Mouse (Mus musculus): Measurements from ENCODE around the gene Olfr376. TPM values are rescaled to one million over a fixed set of nuclear protein-coding genes. Genes with fewer than 3 reads are reported as not detected.

Gene Olfr376
- polyA plus RNA-seq (2015; fragmentation: Nextera tagmentation; extraction: Ambion mirVana), result not detected in 2 replicates

DNA sequence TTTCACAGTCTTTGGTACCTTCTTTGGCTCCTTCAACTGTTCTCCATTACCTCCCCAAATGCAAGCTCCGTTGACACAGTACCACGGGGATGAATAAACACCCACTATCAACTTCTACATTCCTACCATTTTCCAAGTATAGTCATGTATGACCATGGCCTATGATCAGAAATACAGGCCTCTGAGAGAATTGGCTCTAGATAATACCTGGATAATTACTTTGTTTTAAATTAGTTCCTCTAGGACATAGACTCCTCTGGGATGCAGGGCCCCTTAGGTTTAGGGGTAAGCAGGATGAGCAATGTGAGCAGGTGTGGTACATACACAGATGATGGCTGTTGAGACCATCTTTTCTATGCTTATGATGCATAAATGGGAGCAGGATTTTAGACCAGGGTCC lies at the start of gene Olfr376:
Gene Olfr376, plus strand, starts transcription at position 301 of the 400 bp plus-strand sequence.
- H3K27ac ChIP-seq (ENCODE audit: low read depth, low read length), result no peak within 1 kb of the TSS
- H3K36me3 ChIP-seq (ENCODE audit: control insufficient read depth, insufficient read depth), result no peaks in the 10 kb centered on the region
- no peak within 1 kb of the TSS for H3K4me3 ChIP-seq (ENCODE audit: low read depth, low read length)
- H3K9ac ChIP-seq (ENCODE audit: low read depth, low read length), result no peak within 1 kb of the TSS
- 86% methylated on average over 2 of the region's 2 CpGs for WGBS
- no peak within 1 kb of the TSS for H3K4me2 ChIP-seq (replicated peaks; ENCODE audit: low read depth)
- H3K27me3 ChIP-seq (replicated peaks; ENCODE audit: control insufficient read depth, insufficient read depth, low read length), result no peaks in the 10 kb centered on the region
- no peaks in the 10 kb centered on the region for H3K9me3 ChIP-seq (ENCODE audit: control insufficient read depth)
- ATAC-seq, result no peak
- H3K4me1 ChIP-seq (replicated peaks; ENCODE audit: control insufficient read depth, insufficient read depth, low read length), result no peaks in the 10 kb centered on the region
- no peak for TF ChIP-seq CTCF (IDR thresholded peaks at IDR 0.05; ENCODE audit: low read depth)

DNA sequence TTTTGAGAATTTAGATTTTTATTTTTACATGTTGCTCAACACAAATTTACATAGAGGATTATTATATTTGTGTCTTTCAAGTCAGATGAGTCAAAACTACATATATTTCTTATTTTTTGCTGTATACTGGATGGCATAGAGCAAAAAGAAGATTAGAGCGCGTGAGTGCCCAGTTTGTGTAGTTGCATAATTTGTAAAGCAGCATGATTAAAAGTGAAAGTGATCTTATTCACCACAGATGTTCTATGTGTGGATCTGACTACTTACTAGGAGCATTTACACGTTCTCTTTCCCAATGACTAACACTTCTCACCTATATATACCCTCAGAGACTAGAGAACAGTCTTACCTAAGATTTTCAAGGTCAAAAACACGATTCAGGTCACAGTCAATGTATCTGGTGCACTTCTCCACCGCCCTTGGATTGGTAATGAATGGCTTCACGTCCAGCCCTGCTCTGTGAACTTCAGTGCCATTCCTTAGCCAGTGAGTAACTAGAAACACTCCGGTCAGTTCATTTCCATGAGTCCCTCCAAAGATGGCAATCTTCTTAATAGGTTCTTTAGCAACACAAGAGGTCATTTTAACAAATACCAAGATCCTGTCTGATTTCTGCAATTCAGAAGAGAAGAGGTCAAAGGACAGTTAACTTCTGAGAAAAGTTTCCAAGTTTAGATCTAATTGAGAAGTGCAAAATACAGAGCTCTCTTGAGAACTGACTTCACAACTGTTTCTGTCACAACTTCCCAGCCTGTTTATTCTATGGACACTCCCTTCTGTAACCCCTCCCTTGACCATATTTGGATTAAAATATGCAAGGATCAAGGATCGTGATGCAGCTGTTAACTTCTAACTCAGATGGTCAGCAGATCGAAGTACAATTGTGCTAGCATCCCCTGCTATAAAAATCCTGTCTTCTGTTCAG lies 46.9 kb upstream of the Olfr376 start:
- no peaks in the 10 kb centered on the region for H3K27me3 ChIP-seq (replicated peaks; ENCODE audit: control insufficient read depth, insufficient read depth, low read length)
- H3K9me3 ChIP-seq (ENCODE audit: control insufficient read depth), result no peaks in the 10 kb centered on the region
- H3K9ac ChIP-seq (ENCODE audit: low read depth, low read length), result no peak overlapping the region
- H3K27ac ChIP-seq (ENCODE audit: low read depth, low read length), result peak overlapping the region; percentile 47; the same call in 1 of the 2 replicates
- no peak for TF ChIP-seq CTCF (IDR thresholded peaks at IDR 0.05; ENCODE audit: low read depth)
- WGBS, result 47% methylated on average over 9 of the region's 9 CpGs
- 0 out of 2 replicates have a peak, but pooled peaks have one; percentile 25 for ATAC-seq
- H3K36me3 ChIP-seq (ENCODE audit: control insufficient read depth, insufficient read depth), result no peaks in the 10 kb centered on the region
- H3K4me1 ChIP-seq (replicated peaks; ENCODE audit: control insufficient read depth, insufficient read depth, low read length), result no peaks in the 10 kb centered on the region; the same call in 1 of the 2 replicates
- peak overlapping the region; percentile 24; the same call in 1 of the 2 replicates for H3K4me2 ChIP-seq (replicated peaks; ENCODE audit: low read depth)
- no peak overlapping the region for H3K4me3 ChIP-seq (ENCODE audit: low read depth, low read length)

DNA sequence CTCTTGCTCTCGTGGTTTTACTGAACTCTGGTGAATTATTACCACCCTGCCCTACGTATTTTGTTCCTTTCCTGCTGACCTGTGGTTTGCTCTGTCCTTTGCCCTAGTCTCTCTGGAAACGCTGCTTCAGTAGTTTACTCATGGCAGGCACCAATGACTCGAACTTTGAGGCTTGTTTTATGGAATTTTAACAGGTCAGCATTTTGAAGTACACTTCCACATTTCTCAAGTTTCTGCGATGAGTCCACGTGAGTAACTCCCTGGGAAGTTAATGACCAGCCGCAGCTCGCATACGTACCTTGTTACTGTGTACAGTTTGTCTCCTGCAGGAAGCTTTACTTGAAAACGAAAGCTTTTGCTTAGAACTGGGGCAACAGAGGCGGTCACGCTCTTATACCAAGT lies 44.6 kb upstream of the Olfr376 start:
- Histone ChIP-seq H3K4me3 (ENCODE audit: low read depth, low read length) (peak overlapping the region; percentile 16; the same call in 1 of the 2 replicates), H3K4me1 (replicated peaks; ENCODE audit: control insufficient read depth, insufficient read depth, low read length) (no peaks in the 10 kb centered on the region; the same call in 1 of the 2 replicates), H3K27ac (ENCODE audit: low read depth, low read length) (peak overlapping the region; percentile 81; the same call in 1 of the 2 replicates), H3K4me2 (replicated peaks; ENCODE audit: low read depth) (no peak overlapping the region; the same call in 1 of the 2 replicates), H3K27me3 (replicated peaks; ENCODE audit: control insufficient read depth, insufficient read depth, low read length) (no peaks in the 10 kb centered on the region), H3K9me3 (ENCODE audit: control insufficient read depth) (no peaks in the 10 kb centered on the region), H3K36me3 (ENCODE audit: control insufficient read depth, insufficient read depth) (no peaks in the 10 kb centered on the region), H3K9ac (ENCODE audit: low read depth, low read length) (no peak overlapping the region)
- ATAC-seq, result peak; percentile 97
- 11% methylated on average over 12 of the region's 12 CpGs for WGBS
- TF ChIP-seq CTCF (IDR thresholded peaks at IDR 0.05; ENCODE audit: low read depth), result no peak

DNA sequence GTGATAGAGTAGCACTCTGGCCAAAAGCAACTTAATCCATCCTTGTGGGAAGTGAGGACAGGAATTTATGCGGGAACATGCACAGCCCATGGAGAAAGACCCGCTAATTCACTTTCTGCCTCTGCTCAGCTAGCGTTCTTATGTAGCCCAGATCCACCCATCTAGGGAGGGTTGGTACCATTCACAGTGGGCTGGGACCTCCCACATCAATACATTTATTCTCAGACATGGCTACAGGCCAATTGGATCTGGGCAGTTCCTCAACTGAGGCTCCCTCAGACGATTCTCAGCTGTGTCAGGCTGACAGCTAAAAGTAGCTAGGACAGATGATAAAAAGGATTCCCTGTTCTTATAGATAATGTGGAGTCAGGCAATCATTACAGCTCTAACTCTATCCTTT lies 43.7 kb upstream of the Olfr376 start:
- H3K27ac ChIP-seq (ENCODE audit: low read depth, low read length), result no peak overlapping the region
- no peak overlapping the region; the same call in 1 of the 2 replicates for H3K4me2 ChIP-seq (replicated peaks; ENCODE audit: low read depth)
- H3K9me3 ChIP-seq (ENCODE audit: control insufficient read depth), result no peaks in the 10 kb centered on the region
- ATAC-seq, result no peak
- no peak overlapping the region for H3K4me3 ChIP-seq (ENCODE audit: low read depth, low read length)
- TF ChIP-seq CTCF (IDR thresholded peaks at IDR 0.05; ENCODE audit: low read depth), result no peak
- no peaks in the 10 kb centered on the region for H3K27me3 ChIP-seq (replicated peaks; ENCODE audit: control insufficient read depth, insufficient read depth, low read length)
- H3K36me3 ChIP-seq (ENCODE audit: control insufficient read depth, insufficient read depth), result no peaks in the 10 kb centered on the region
- 67% methylated on average over 4 of the region's 4 CpGs for WGBS
- H3K9ac ChIP-seq (ENCODE audit: low read depth, low read length), result no peak overlapping the region
- H3K4me1 ChIP-seq (replicated peaks; ENCODE audit: control insufficient read depth, insufficient read depth, low read length), result no peaks in the 10 kb centered on the region; the same call in 1 of the 2 replicates

DNA sequence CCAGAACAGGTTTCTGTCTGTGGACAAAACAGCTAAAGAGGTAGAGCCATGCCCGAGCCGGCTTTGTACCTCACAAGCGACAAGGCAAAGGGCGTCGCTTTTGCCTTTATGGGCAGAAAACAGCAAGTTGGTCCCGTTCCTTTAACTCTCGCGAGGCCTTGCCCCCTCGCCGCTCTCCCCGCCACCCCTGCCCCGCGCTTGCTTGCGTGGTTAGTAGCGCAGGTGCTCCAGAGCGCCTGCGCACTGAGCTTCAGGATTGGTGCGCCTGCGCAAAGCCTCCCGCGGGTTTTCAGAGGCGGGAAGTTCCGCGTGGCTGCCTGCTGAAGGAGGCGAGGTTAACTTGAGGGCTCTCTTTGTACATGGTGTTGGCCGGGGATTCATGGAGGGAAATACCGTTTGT lies 41.6 kb upstream of the Olfr376 start, which contains the start of the genes Aspa, Gm49340 and Spata22:
Gene Aspa, minus strand, starts transcription at position 155 of the 400 bp plus-strand sequence.
Gene Gm49340, plus strand, starts transcription at position 300 of the 400 bp plus-strand sequence.
Gene Spata22, plus strand, starts transcription at position 300 of the 400 bp plus-strand sequence.
- Histone ChIP-seq H3K36me3 (ENCODE audit: control insufficient read depth, insufficient read depth) (no peaks in the 10 kb centered on the region), H3K4me1 (replicated peaks; ENCODE audit: control insufficient read depth, insufficient read depth, low read length) (no peaks in the 10 kb centered on the region; the same call in 1 of the 2 replicates), H3K27ac (ENCODE audit: low read depth, low read length) (no peak within 1 kb of the TSS), H3K4me2 (replicated peaks; ENCODE audit: low read depth) (no peak within 1 kb of the TSS), H3K9ac (ENCODE audit: low read depth, low read length) (no peak within 1 kb of the TSS), H3K27me3 (replicated peaks; ENCODE audit: control insufficient read depth, insufficient read depth, low read length) (no peaks in the 10 kb centered on the region), H3K9me3 (ENCODE audit: control insufficient read depth) (no peaks in the 10 kb centered on the region), H3K4me3 (ENCODE audit: low read depth, low read length) (no peak within 1 kb of the TSS)
- 75% methylated on average over 27 of the region's 27 CpGs for WGBS
- no peak for ATAC-seq
- no peak for TF ChIP-seq CTCF (IDR thresholded peaks at IDR 0.05; ENCODE audit: low read depth)

DNA sequence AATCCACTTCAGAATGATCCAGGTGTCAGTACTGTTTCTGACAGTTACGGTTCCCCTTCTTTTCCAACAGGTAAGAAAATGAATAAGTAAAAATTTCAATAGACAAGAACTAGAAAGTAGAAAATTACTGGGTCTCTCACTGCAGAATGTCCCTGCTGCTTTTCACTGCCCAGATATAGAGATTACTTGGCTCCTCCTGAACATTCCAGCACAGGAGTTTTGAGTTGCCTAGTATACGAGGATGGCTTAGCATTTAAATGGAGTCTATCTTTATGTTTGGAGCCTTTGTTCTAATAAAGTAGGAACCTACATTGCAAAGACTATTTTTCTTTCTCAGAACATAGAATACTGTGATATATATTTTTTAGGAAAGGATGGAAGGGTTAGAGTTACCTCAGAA lies 37.7 kb upstream of the Olfr376 start:
- H3K4me1 ChIP-seq (replicated peaks; ENCODE audit: control insufficient read depth, insufficient read depth, low read length), result no peaks in the 10 kb centered on the region
- H3K27me3 ChIP-seq (replicated peaks; ENCODE audit: control insufficient read depth, insufficient read depth, low read length), result no peaks in the 10 kb centered on the region
- no peak overlapping the region for H3K27ac ChIP-seq (ENCODE audit: low read depth, low read length)
- 70% methylated on average over 2 of the region's 2 CpGs for WGBS
- no peak overlapping the region for H3K9ac ChIP-seq (ENCODE audit: low read depth, low read length)
- H3K4me3 ChIP-seq (ENCODE audit: low read depth, low read length), result no peak overlapping the region
- no peak for ATAC-seq
- no peak for TF ChIP-seq CTCF (IDR thresholded peaks at IDR 0.05; ENCODE audit: low read depth)
- H3K36me3 ChIP-seq (ENCODE audit: control insufficient read depth, insufficient read depth), result no peaks in the 10 kb centered on the region
- no peaks in the 10 kb centered on the region for H3K9me3 ChIP-seq (ENCODE audit: control insufficient read depth)
- H3K4me2 ChIP-seq (replicated peaks; ENCODE audit: low read depth), result no peak overlapping the region
